Mouse (Mus musculus): Measurements from ENCODE around the gene Lnpep.

Lnpep gene

GRCm38 (mm10) chr17:17612336-17612735 is 12.5 kb downstream of the Lnpep start:
- in situ Hi-C loops (cut with MboI, MseI), result no loop called here

GRCm38 (mm10) chr17:17609523-17609922 is 15.3 kb downstream of the Lnpep start:
- in situ Hi-C loops (cut with MboI, MseI), result no loop called here

- in situ Hi-C loops (cut with MboI, MseI), result no loop called here
Measured at GRCm38 (mm10) chr17:17608416-17608988, 16.3 kb downstream of the Lnpep start.

DNA sequence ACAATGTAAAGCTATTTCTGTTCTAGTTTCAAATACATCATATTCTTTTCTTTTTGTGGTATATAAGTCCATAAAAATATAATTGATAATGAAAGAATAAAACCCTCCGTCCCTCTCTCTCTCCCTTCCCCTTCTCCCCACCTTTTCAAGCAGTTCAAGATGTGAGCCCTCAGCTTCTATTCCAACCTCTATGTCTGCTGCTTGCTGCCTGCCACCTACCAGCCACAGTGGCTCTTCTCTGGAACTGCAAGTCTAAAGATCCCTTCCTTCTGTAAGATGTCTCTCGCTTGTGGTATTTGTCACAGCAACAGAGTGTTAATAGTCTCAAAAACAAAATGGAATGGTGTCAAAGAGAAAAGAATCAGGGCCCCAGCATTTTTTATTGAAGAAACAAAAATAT is 20.3 kb downstream of the Lnpep start:
- in situ Hi-C loops (cut with MboI, MseI), result no loop called here

DNA sequence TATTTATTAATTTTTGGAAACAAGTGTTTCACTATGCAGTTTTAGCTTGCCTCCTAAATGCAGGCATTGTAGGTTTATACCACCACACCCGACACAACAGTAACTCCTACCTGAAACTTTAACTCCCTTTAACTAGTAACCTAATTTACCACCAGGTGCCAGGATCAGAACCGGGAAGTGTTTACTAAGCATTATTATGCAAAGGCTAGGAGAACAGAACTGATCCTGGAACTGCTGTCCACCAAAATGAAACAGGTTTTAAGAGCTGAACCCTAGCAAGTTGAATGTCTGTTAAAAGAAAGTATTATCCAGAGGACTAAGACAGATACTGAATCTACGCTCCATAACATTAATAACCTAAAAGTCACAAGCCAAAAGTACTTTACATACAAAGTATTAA is 21.2 kb downstream of the Lnpep start:
- in situ Hi-C loops (cut with MboI, MseI), result no loop called here

GRCm38 (mm10) chr17:17602786-17603185 is 22.1 kb downstream of the Lnpep start:
- in situ Hi-C loops (cut with MboI, MseI), result no loop called here

DNA sequence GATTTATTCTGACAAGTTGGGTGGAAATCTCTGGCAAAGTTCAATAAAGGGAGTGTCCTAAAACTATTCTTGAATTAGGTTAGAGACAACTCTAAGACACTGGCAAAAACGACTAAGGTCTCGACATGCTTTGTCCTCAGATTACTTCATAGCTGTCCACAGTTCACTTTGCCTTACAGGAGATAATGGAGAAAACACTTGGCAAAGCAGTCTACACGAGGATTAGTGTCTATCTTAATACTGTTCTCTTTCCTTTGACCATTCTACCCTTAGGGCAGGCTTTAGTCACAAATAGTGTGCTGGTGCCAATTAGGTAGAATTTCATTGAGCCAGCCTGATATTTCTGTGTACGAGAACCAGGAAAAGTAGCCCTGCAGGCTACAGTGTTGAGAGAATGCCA is 22.5 kb downstream of the Lnpep start:
- in situ Hi-C loops (cut with MboI, MseI), result no loop called here

- in situ Hi-C loops (cut with MboI, MseI), result no loop called here
Measured at GRCm38 (mm10) chr17:17600804-17601252, 24.0 kb downstream of the Lnpep start.

GRCm38 (mm10) chr17:17600001-17600400 is 24.8 kb downstream of the Lnpep start:
- in situ Hi-C loops (cut with MboI, MseI), result no loop called here

DNA sequence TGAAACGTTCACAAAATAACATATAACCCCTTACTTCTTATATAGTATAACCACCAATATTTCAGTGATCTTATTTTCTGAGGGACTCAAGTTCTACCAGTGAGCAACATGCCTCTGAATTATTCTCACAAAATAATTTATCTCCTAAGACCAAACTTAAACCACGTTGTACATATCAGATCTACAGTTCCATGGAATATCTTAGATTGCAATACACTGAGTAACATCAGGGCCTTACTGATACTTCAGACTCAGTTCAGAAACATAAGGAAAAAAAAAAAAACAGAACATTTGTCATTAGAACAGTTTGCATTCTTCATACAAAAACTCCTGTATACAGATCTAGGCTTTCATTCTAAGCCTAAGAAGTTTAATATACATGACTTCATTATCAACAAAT is 26.5 kb downstream of the Lnpep start:
- in situ Hi-C loops (cut with MboI, MseI), result loop anchor here (5.0 kb wide), 2 partner anchors 249 to 296 kb away; no protein-coding TSS in a partner anchor

DNA sequence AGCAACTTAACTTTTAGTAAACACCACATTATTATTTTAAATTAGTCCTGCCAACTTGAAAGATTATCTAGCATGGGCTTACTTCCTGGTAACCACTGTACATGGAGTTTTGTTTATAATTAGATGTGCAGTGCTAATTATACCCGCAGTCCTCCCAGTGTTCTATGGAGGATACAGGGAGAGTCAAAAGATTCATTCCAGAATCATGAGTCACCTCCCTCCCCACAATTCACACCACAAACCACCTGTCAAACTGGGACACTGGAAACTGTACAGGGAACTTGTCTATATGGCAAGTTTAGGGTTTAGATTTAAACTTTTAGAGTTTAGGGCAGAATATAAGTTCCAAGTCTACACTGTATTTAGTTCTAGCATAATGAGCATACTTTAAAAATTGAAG is 31.9 kb downstream of the Lnpep start:
- in situ Hi-C loops (cut with MboI, MseI), result loop anchor here in 1 of 2 experiments (5.0 kb wide), 1 partner anchor 191 kb away; the partner anchor contains the start of gene Lix1

DNA sequence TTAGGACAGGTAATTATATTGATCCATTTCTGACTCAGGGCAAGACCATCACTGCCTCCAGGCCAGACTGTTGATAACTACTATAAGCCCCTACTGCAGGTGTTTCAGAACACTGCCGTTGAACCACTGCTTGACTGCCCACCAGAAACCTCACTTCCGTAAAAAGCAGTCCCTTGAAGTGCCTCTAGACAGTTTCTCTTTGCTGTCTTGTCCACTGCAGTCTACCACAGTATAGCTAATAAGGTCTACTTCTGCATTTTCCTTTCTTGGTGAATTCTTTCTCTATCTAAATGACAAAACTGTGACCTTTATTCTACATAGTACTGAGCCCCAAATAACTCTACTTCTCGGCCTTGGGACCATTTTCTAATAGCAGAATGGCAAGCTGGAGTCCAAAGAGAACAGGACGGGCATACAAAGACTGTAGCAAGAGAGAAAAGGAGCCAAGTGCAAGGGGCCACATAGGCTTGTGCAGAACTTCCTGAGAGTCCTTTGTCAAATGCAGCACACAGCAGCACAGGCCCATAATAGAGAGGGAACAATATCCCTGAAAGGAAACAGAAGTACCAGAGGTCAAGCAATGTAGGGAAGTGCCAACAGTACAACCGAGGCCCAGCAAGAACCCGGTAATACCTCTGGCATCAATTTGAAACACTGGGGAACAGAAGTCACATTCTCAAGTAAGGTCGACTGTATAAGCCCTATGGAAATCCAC is 37.4 kb downstream of the Lnpep start:
- in situ Hi-C loops (cut with MboI, MseI), result no loop called here

- in situ Hi-C loops (cut with MboI, MseI), result no loop called here
Measured at GRCm38 (mm10) chr17:17585115-17585514, 39.7 kb downstream of the Lnpep start.

DNA sequence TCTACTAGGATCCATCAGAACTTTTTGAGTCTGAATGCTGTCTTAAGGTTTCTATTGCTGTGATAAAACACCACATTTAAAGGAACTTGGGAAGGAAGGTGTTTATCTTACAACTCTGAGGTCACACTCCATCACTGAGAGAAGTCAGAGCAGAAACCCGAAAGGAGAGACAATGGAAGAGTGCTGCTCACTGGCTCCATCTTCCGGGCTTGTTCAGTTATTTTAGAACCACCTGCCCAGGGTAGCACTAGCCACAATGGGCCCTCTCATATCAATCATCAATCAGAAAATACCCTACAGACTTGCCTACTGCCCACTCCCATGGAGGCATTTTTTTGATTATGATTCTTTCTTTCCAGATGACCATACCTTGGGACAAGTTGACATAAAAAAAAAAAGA is 41.0 kb downstream of the Lnpep start:
- in situ Hi-C loops (cut with MboI, MseI), result loop anchor here in 1 of 2 experiments (5.0 kb wide), 1 partner anchor 52 kb away; no protein-coding TSS in a partner anchor

DNA sequence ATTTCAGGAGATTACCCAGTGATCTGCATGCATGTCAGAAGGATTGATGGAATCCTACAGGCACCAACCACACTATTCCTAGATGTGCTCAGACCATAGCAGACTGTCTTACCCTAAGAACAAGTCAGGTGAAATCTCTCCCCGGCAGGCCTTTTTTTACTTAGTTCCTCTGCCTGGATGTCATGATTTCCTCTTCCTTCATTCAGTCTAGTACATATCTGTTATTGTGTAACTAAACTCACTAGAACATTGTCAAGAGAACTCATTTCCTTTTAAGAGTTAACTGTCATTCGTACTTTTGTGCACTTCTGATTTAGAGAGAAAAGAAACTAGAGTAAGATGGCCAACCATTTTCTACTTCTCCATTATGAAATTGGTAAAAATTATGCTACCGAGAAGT is 43.6 kb downstream of the Lnpep start:
- in situ Hi-C loops (cut with MboI, MseI), result loop anchor here in 1 of 2 experiments (5.0 kb wide), 1 partner anchor 49 kb away; no protein-coding TSS in a partner anchor

DNA sequence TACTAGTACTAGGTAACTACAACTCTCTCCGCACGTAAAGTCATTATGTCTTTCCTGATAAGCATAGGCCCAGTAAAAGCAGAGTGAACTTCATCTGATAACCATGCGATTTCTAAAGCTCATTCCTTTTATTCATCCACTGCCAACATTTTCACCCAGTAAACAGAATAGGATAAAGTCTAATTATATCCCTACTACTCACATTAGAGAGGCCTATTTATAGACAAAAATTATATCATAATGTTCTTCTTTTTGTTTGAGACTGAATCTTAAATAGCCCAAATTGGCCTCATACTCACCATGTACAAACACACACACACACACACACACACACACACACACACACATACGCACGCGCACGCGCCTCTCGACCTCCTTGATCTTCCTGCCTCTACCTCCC is 48.5 kb downstream of the Lnpep start:
- in situ Hi-C loops (cut with MboI, MseI), result loop anchor here (5.0 to 10.0 kb wide), 2 partner anchors 44 to 182 kb away; no protein-coding TSS in a partner anchor

DNA sequence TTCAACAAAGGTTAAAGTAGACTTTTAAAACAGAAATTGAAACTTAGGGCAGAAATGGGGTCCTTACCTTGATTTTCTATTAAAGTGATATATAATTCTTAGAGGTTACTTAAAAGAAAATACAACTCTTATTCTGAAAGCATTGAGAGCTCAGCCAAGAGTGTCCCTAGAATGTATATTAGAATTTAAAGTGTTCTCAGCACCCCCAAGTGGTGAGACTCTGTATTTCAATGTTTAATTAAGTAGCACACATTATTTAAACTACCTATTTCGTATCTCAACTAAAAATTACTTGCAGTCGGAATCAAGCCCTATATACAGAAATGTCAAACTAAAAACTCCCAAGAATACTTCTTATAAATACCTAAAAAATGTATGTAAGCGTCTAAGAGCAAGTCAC is 57.8 kb downstream of the Lnpep start:
- in situ Hi-C loops (cut with MboI, MseI), result no loop called here

DNA sequence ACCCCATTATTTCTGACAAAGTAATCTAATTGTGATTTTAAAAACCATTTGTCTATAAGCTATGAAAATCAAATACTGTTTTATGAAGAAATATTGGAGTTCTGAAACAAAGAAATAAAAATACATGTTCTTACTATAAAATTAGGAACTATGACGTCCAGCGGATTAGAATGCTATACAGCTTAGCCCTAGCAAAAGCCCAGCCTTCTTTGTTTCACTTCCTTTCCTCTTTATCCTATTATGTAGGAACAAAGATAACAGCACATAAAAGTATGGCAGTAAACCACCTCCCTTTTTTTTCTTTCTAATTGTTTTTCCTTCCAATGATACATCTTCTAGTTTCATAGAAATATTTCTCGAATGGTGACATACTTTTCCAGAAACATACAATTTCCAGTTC is 75.9 kb downstream of the Lnpep start:
- in situ Hi-C loops (cut with MboI, MseI), result no loop called here

- in situ Hi-C loops (cut with MboI, MseI), result loop anchor here (5.0 kb wide), 2 partner anchors 46 to 51 kb away; no protein-coding TSS in a partner anchor
Measured at GRCm38 (mm10) chr17:17531338-17531737, 93.5 kb downstream of the Lnpep start.

DNA sequence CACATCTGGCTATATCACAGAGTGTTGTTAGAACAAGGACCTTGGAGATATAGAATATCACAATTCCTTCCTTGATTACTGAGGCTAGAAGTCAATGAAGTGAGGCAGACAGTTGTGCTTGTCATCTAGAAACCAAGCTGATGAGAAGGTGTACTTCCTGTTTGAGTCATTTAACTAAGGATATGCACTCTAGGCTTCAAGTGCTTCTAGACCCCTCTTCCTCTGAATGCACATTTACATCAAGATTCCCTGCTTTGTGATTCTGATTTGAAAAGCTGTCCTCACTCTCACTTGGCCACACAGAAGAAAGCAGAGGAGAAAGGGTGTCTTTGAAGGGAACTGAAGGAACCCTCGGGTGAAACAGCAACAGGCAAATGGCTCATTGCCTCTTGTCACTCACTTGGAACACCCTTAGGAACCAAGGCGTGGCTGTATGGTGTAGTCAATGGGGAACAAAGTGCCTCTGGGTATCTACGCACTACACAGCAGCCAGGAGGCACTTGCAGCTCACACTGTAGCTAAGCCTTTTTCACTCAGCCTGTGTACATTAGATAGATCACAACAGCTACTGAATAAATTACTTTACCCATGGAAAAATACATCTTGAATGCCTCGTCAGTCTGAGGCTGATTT is 108.3 kb downstream of the Lnpep start:
- in situ Hi-C loops (cut with MboI, MseI), result no loop called here

GRCm38 (mm10) chr17:17506677-17507076 is 118.2 kb downstream of the Lnpep start:
- in situ Hi-C loops (cut with MboI, MseI), result loop anchor here in 1 of 2 experiments (5.0 kb wide), 1 partner anchor 44 kb away; no protein-coding TSS in a partner anchor

- in situ Hi-C loops (cut with MboI, MseI), result no loop called here
Measured at GRCm38 (mm10) chr17:17499278-17499677, 125.6 kb downstream of the Lnpep start.
